Mouse (Mus musculus): Measurements from ENCODE around the gene Cpa2.

Cpa2 gene

DNA sequence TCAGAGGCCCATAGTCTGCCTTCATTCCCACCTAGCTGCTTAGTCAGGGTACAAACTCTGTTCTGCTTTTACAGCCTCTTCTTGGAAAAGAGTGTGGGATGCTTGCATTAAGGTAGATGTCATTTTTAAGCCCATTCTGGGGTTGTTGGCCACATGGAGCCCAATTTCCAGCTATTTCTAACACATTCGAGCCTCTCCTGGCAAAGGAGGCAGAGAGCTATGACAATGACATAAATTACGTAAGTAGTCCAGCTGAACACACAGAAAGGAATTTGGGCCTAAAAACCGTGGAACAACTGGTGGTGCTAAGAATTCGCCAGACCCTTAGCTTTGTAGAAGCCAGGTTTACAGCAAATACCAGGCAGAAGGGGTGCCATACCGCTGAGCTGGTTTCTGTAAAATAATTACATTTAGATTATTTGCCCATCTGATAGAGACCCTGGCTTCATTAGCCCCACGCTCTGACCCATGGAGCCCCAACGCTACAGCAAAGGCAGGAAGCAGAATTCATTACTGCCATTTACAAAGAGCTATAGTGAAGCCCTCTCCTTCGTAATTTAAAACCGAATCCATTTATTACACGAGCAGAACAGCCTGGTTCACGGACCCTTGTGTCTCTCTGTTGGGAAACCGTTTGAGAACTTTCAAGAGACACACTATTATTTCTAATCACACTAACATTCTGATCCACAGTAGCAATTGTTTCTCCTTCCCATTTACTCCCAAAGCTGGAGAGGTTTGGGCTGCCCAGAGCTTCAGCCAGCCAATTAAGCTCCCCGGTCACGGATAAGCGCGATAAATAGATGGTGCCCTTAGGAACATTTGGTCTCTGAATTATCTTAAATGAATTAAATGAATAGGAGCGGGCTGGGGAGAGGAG is 38.8 kb downstream of the Cpa2 start:
- DNase-seq, result no peak

DNA sequence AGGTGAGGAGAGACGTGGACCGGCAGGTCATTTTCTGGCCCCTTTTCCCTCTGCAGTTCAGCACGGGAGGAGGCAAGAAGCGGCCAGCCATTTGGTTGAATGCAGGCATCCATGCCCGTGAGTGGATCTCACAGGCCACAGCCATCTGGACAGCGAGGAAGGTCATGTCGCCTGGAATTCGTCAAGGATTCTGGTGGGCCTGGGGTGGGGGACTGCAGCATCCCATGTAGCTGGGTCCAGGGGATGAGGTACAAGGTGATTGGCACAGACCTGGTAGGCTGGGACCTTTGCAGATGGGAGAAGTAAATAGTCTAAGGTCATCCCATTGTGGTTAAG is 39.4 kb downstream of the Cpa2 start:
- DNase-seq, result peak; percentile 9 to 12

DNA sequence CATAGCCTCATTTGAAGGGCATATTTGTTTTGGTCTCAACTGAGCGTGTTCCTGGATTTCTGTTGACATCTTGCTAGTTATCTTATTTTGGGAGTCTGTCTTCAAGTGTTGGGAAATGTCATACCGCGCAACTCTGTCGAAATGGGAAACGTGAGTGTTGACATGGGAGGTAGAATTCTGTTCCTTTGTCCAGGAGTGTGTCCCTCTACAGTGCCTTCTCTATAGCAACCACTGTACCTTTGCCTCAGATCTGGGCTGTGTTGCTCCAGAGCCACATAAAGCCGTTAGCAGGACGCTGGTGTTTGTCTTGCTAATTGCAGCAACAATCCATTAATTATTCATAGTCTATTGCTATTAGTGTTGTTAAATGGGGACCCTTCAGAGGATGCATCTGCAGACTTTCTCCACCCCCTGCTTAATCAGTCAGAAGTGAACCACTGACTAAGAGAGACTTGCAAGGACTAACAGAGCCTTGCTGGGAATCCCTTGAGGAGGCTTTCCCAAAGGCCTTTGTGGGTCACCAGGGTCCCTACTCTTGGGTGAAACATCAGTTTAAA is 45.6 kb downstream of the Cpa2 start:
- DNase-seq, result no peak

DNA sequence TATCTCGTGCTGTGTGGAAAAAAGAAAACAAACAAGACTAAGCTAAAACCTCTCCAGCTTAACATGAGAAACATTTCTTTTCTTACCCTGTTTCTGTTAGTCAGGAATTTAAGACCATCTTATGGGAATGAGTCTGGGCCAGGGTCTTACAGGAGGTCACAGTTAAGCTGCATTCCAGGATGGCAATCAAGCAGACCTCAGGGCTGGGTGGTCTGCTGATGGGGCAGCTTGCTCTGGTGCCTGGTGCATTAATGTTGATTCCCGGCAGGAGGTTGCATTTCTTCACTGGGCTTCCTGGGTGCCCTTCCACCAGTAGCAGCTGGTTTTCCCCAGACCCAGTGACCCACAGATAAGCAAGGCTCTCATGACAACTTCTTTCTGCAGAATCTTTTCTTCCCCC is 48.4 kb downstream of the Cpa2 start:
- no peak for DNase-seq

DNA sequence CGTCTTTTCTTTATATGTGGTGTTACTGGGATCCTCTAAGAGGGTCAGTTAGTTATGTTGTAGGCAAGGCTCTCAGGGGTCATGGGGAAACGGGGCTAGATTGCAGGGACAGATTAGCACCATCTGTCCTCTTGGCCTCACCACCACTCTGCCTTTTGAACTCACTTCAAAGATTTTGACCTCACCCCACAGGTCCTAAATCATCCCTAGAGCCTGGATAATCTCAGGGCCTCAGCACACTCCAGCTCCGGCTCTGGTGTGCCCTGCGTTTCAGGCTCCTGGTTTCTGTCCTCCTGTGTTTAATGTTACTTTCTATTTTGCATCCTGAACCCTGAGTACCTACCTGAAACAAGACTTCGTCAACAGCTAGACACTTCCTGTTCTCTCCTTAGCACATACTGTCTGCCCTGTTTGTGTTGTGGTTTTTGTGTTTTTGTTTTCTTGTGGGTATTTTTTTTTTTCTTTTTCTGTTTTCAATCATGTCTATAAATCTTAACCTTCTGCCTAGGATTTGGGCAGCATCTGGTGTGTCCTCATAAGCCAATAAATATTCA is 50.5 kb downstream of the Cpa2 start:
- no peak for DNase-seq

DNA sequence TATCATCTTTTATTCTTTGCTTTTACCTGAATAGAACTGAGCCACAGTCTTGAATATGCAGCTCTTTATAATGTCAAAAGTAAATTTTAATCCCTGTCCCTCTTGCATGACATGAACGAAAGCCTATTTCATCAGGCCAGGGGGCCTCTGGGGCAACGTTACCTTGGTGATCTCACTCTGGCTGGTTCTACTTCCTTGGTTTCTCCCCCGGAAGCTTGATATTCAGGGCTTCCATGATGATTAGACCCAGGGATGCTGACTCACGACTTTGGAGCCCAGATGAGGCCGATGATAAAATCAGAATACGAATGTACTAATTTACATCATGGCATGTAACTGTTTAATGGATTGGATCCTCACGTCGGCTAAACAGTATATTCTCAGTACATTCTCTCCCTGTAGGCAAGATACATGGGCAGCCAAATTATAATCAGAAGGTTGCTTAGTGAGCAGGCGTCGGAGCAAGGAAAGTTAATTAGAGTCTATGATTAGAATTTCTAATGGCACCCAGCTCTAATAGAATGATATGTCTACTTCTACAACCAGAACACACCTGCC is 51.1 kb downstream of the Cpa2 start:
- no peak for DNase-seq

DNA sequence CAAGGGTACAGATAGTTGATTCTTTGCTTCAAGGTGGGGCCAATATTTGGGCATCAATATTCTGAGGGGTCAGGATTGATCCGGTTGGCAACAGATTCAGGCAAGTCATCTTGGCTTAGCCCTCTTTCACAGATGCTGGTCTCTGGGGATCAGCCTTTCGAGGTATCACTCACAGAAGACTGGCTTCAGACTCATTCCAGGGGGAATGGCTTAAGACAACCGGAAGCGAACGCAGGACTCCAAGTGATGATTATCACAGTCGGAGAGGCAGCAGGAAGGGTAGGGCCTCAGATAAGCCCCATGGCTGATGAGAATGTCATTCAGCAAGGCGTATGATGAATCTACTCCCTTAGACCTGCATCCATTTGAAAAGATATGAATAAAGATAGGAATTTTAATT is 53.0 kb downstream of the Cpa2 start:
- no peak for DNase-seq

DNA sequence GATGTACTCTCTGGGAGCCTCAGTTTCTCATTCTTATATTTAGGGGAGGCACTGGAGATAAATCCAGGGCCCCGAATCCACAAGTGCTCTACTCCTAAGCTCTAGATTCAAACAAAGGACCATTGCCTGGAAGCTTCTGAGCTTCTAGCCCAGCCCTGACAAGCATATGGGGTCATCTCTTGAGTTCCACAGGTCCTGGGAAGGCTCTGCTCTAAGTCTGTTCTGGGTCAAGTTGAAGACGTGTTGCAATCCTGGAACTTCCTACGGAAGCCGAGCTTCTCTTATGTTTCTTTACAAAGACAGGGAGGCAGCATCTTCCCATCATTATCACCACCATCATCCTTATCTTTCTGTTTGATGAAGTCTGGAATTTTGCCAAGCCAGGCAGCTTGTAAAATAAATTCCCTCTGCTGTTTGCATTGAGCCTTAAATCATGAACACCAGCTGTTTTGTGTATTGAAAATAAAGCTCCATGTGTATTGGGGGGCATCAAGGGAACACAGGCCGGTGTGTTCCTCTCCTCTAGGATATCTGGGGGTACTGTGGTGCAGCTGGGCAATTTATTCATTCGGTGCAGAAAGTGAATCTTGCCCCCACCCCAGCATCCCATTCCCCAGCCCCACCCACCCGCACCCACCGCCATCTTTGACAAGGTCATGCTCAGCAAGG is 55.0 kb downstream of the Cpa2 start:
- DNase-seq, result no peak

DNA sequence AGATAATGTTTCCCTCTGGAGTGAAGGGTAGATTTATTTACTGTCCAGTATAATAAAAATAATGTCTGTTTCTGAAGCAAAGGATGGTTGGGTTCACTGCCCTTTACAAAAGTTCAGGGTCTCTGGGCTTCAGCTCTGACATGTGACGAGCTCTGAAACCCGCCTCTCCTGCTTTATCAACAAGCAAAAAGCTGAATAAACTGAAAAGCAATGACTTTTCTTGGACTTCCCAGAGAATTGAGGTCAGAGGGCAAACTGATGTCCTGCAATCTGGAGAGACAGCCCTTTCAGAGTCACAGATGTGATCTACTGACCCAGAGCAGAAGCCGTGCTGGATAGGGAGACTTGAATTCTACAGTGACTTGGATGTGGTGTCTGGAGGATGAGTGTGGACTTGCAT is 58.7 kb downstream of the Cpa2 start:
- DNase-seq, result no peak

DNA sequence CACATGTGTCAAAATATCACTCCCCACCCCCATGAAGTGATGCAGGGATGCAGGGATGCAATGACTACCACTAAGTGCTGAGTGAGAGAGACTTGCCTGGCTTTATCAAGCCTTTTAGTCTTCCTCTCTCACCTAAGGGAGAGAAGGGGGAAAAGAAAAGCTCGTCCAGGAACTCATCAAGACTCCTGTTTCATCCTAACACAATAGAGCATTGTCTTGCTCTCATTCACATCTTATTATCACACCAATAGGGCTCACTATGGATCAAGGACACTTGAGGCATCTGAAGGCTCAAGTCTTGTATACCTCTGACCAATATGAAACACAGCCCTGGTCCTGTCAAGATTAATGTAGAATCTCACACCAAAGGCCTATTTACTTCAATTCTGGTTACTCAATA is 59.6 kb downstream of the Cpa2 start:
- no peak for DNase-seq

DNA sequence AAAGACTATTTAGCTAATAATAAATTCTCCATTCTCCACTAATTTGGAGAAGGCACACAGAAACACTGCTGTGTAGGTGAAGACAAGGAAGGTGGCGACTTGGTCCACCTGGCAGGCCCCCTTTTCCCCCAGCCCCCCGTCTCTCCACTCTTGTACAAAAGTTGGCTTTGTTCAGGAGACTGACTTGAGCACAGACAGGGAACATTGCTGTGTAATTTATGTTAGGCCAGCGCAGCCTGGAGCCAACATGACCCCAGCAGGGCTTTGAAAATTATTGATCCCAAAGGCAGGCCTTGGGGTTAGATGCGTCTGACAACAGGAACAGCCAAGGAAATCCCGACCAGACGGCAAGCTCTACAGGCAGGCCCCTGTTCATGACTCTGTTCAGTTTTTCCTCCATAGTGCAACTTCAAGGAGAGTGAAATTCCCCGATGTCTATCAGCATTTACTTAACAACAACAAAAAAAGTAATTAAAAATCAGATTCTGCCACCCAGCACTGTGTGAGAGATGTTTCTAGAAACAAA is 63.0 kb downstream of the Cpa2 start:
- DNase-seq, result no peak

DNA sequence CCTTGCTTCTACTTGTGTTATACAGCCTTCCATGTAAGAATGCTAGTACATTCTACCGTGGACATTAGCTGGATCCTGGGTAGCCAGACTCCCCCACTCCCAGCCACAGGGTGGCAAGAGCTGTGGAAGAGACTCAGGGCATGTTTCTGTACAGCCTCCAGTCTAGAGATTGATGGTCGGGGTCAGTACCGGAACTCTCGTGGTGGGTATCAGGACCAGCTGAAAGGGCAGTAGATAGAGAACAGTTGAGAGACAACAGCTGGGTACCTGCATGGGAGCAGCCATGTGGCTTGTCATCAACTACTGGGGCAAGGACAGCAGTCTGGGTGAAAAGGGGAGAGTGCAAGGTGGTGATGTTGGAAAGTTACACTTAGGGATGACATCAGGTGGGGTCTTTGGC is 63.7 kb downstream of the Cpa2 start:
- no peak for DNase-seq

DNA sequence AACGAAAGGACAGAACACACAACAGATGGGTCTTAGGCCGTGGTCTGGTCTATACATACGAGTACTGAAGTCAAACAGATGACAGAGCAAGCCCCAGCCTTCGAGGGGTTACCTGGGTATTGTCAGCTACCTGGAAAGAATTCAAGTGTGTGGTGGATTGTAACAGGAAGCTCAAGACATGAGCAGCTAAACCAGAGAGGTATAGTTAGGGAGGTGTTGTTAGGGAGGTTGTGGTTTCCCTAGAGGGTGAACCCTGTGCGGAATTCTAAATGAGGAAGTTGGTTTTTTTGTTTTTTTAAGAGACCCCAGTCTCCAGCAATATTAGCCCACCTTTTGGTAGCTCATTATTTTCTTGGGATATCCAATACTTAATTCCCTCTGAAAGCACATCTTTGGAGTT is 64.3 kb downstream of the Cpa2 start:
- no peak for DNase-seq

DNA sequence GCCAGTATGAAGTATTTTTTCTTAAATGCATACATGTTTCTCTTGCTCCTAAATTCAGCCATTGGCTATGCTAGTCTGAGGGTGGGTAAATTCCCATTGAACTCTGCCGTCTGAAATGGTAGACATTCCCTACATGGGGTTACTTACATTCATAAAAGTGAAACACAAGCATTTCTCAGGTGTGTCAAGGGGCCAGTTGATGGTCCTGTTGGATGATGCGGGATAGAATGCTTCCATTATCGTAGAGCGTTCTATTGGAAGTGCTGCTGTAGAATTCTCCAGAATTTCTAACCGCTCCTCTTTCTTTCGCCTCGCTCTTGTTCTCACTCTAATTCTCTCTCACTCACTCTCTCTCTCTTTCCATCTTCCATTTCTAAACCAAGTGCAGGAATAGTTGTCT is 69.3 kb downstream of the Cpa2 start, which contains the start of gene Cpa5:
Cpa5 (plus strand) TSS at position 301 of the 400 bp plus-strand sequence.
- no peak for DNase-seq

DNA sequence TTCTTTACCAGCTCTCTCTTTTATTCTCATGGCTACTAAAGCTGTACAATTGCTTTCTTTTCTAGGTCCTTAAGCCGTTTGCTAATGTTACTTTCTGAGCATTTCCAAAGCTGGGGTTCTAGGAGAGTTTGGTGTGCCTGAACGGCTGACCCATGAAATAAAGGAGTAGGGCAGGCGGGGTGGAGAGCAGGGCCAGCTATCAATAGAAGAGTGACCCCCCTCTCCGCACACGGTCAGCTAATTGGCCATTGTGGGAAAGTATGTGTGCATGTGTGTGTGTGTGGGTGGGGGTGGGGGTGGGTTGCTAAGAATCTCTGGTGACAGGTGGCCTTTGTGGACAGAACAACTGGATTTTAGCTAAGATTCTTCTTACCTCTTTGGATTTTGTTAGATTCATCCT is 69.8 kb downstream of the Cpa2 start:
- no peak for DNase-seq

Data from cerebellum, postnatal 25 days (tissue).